Mouse (Mus musculus) forebrain, embryonic 12.5 days (tissue): ENCODE results near the gene Atp2b2. TPM values are rescaled to one million over a fixed set of nuclear protein-coding genes. Genes with fewer than 3 reads are reported as not detected.
A peak's percentile ranks its signal among the peaks of the same experiment; 100 is the strongest.

Experiments
- ATAC-seq: fragments of 200-750 bp; cut with Nextera tagmentation; 2 replicates; pipeline ENCODE4 v1.8.0; 2017; ENCODE audit warnings: moderate TSS enrichment; ENCODE audit not compliant: low FRiP score
- H3K27ac ChIP-seq: fragments of 300-500 bp; sonication (generic); 2 replicates; pipeline ENCODE4 v1.5.1; 2016; ENCODE audit warnings: mild to moderate bottlenecking
- H3K27me3 ChIP-seq: fragments of 300-500 bp; sonication (generic); 2 replicates; pipeline ENCODE4 v1.6.1; 2016; ENCODE audit warnings: mild to moderate bottlenecking
- H3K36me3 ChIP-seq: fragments of 300-500 bp; sonication (generic); replicated peaks from 2 replicates; pipeline ENCODE4 v1.6.1; 2016; ENCODE audit warnings: mild to moderate bottlenecking
- H3K4me1 ChIP-seq: fragments of 300-500 bp; sonication (generic); 2 replicates; pipeline ENCODE4 v1.6.1; 2016
- H3K4me2 ChIP-seq: fragments of 300-500 bp; sonication (generic); 2 replicates; pipeline ENCODE4 v1.6.1; 2016; ENCODE audit warnings: mild to moderate bottlenecking, moderate library complexity
- H3K4me3 ChIP-seq: fragments of 300-500 bp; sonication (generic); replicated peaks from 2 replicates; pipeline ENCODE4 v1.5.1; 2016; ENCODE audit warnings: mild to moderate bottlenecking
- H3K9ac ChIP-seq: fragments of 300-500 bp; sonication (generic); 2 replicates; pipeline ENCODE4 v1.6.1; 2016; ENCODE audit warnings: mild to moderate bottlenecking
- H3K9me3 ChIP-seq: fragments of 300-500 bp; sonication (generic); 2 replicates; pipeline ENCODE4 v1.6.1; 2016
- WGBS: fragments of 180-500 bp; shearing (Covaris S2); methylation state at CpG from one replicate; pipeline ENCODE4 v1.1.7; 2016; 5-methylcytosine and 5-hydroxymethylcytosine counted together
- polyA plus RNA-seq: library from polyadenylated mRNA; unstranded; fragments of >200 nt; fragmentation: Nextera tagmentation; extraction: Ambion mirVana; gene quantifications from 2 replicates; pipeline ENCODE4 v1.2.1, GENCODE M21; 2016

The Atp2b2 gene
- polyA plus RNA-seq, 1 experiment from 2014 or later = 8.0 TPM

DNA sequence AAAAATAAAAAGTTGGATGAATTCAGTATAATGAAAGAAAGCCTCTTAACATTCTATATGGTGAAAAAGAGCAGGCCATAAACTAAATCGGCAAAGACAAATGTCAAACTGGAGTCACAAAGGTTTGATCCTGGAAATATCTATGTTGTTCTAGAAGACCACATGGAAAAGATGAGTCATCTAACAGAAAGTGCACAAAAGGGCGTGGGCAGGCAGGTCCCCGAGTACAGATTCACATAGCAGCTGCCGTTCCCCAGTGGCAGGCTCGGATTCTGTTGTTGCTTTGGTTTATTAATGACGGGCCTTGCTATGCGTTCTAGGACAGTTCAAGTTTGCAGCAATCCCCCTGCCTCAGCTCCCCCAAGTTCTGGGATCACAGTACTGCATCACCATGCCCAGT lies 12.9 kb upstream of the Atp2b2 start:
- ATAC-seq = no peak
- 83% methylated on average over 7 of the region's 7 CpGs for whole genome bisulfite sequencing

DNA sequence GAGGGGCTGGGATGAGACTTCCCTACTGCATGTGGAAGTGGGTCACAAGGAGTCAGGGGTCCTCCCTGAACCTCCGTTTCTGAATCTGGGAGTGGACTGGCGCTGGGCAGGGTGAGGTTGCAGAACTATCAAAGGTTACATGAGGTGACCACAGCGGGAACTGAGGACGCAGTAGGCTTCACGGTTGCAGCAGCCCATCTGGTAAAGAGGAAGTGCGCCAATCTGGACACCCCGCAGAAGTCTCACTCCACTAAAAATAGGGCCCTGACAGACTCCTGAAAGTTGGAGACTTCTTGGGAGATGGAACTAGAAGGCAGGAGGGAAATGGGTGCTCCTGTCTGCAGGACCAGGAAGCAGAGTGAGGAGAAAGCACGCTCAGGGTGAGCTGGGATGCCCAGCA lies 2.5 kb upstream of the Atp2b2 start:
- Histone ChIP-seq H3K27me3 (peaks cover 50% of the 10 kb centered on the region), H3K4me1 (peaks cover 7% of the 10 kb centered on the region), H3K36me3 (no peaks in the 10 kb centered on the region), H3K9me3 (no peaks in the 10 kb centered on the region), H3K9ac (no peak overlapping the region), H3K4me2 (no peak overlapping the region), H3K4me3 (no peak overlapping the region), H3K27ac (no peak overlapping the region)
- no peak for ATAC-seq
- 79% methylated on average over 8 of the region's 8 CpGs for WGBS

More for the DNA sequence above, 12.9 kb upstream of the Atp2b2 start:
- no peak overlapping the region for H3K4me2 ChIP-seq
- no peak overlapping the region for H3K27ac ChIP-seq
- no peak overlapping the region for H3K4me3 ChIP-seq
- no peak overlapping the region for H3K9ac ChIP-seq
- H3K36me3 ChIP-seq = no peaks in the 10 kb centered on the region
- H3K9me3 ChIP-seq = no peaks in the 10 kb centered on the region
- H3K27me3 ChIP-seq = no peaks in the 10 kb centered on the region
- H3K4me1 ChIP-seq = no peaks in the 10 kb centered on the region

DNA sequence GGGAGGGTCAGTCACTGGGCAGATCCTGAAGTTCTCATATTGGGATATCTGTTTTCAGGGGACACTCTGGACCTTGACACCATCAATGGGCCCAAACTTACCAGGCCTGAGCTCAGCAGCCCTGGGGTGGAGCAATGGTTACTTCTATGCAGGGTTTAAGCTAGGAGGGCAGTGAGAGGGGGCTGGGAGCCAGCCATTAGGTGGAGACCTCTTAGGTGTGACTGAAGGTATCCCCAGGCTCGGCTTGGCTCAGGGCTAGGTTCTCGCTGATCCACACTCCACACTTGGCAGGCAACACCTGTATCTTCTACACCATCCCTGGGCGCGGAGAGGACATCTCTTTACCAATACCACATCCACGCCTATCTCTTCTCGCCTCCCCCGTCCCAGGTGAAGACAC lies 423 bp upstream of the Atp2b2 start:
- Histone ChIP-seq H3K4me3 (no peak overlapping the region), H3K4me2 (no peak overlapping the region), H3K9ac (no peak overlapping the region), H3K9me3 (no peaks in the 10 kb centered on the region), H3K27ac (no peak overlapping the region), H3K36me3 (no peaks in the 10 kb centered on the region), H3K4me1 (peaks cover 7% of the 10 kb centered on the region), H3K27me3 (peaks cover 65% of the 10 kb centered on the region)
- no peak for ATAC-seq
- WGBS = 91% methylated on average over 7 of the region's 7 CpGs

DNA sequence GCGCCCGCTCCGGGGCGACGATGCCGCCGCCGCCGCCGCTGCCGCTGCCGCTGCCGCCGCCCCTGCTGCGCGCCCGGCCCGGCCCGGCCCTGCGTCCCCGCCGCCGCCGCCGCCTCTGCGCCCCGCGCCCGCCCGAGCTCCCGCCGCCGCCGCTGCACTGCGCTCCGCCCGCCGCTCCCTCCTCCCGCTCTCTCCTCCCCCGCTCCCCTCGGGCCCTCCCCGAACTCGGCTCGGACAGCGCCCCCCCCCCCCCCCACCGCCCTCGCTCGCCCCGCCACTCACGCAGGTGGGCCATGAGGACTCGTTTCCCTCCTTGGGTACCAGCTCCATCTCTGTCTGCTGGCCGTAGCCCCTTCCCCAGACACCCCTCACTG lies 515 bp downstream of the Atp2b2 start:
- peak overlapping the region; percentile 100 for H3K4me2 ChIP-seq
- peak overlapping the region; percentile 63 for H3K9ac ChIP-seq
- H3K4me3 ChIP-seq = peak overlapping the region; percentile 61
- ATAC-seq = peak; percentile 58; the same call in 1 of the 2 replicates
- H3K27me3 ChIP-seq = peaks cover 65% of the 10 kb centered on the region
- no peak overlapping the region for H3K27ac ChIP-seq
- peaks cover 7% of the 10 kb centered on the region for H3K4me1 ChIP-seq
- H3K36me3 ChIP-seq = no peaks in the 10 kb centered on the region
- no peaks in the 10 kb centered on the region for H3K9me3 ChIP-seq
- 3% methylated on average over 12 of the region's 52 CpGs for WGBS

DNA sequence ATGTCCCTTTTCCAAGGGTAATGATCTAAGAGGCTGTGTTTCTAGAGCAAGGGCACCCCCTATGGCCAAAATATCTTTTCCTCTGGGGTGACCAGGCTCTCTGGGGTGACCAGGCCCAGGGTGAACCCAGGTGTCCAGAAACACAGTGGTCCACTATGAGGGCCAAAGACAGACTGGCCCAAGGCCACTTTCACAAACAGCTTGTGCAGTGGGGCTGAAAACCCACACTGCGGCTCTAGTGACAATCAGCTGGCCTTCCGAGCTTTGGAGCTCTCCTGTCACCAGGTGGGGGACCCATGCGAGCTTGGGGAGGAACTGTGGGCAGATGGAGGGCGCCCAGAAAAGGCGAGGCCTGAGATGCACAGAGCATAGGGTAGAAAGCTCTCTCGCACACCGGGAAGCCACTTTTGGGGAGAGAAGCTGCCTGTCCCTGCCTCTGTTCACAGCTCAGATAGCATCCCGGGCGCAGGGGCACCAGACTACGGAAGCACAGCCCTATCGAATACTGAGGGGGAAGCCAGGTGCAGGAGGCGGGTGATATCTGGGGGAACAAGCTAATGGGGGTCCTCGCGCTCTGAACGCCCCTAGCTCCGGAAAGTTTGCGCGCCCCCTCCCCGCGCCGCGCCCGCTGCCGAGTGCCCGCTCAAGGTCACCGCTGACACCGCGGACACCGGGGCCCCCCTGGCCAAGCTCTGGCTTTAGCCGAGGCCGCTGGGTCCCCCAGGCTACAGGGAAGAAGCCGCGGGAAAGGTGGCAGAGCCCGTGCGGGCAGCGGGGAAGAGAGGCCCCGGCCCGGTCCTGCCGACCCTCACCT lies 1.1 kb downstream of the Atp2b2 start:
- Histone ChIP-seq H3K27ac (no peak overlapping the region), H3K4me2 (peak overlapping the region; percentile 100), H3K9me3 (no peaks in the 10 kb centered on the region), H3K9ac (peak overlapping the region; percentile 63), H3K4me3 (peak overlapping the region; percentile 61), H3K4me1 (peaks cover 7% of the 10 kb centered on the region), H3K36me3 (no peaks in the 10 kb centered on the region), H3K27me3 (peaks cover 65% of the 10 kb centered on the region)
- 1% methylated on average over 32 of the region's 39 CpGs for WGBS
- ATAC-seq = 0 out of 2 replicates have a peak, but pooled peaks have one; percentile 27

DNA sequence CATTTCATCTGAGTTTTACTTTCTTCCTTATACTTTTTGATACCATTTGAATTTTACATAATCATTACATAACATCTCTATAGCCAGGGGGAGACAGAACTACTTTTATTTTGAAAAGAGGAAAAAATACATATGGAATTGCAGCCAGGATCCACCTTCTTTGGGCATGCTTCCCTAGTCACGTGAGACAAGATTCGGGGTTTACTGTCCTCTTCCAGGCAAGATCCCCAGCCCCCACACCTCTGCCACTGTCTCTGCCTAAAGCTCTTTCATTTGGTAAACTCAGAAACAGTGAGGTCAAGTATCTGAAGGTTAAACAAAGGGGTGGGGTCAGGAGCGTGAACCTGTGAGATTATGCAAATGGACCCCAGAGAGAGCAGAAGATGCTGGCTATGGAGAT lies 6.7 kb downstream of the Atp2b2 start:
- Histone ChIP-seq H3K36me3 (no peaks in the 10 kb centered on the region), H3K27ac (no peak overlapping the region), H3K4me3 (no peak overlapping the region), H3K4me1 (no peaks in the 10 kb centered on the region), H3K4me2 (no peak overlapping the region), H3K27me3 (peaks cover 22% of the 10 kb centered on the region), H3K9me3 (no peaks in the 10 kb centered on the region), H3K9ac (no peak overlapping the region)
- ATAC-seq = no peak
- WGBS = 60% methylated on average over 3 of the region's 3 CpGs

DNA sequence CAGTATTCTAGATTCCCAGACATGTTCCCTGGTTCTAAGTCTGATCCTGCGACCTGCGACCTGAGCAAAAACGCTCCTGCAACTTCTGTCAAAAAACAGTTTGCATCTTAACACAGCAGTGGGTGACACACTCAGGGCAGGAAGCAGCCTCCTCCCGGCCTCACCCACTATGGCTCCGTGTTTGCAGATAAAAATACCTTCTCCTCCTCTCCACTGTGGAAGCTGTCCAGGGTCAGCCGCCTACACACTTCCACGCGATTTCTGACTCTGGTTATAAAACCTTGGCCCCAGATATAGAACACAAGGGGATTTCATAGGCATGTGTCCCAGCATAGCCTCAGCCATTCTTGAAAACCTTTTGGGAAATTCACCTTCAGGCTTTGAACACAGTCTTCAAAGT lies 9.6 kb downstream of the Atp2b2 start:
- Histone ChIP-seq H3K36me3 (no peaks in the 10 kb centered on the region), H3K9me3 (no peaks in the 10 kb centered on the region), H3K4me3 (no peak overlapping the region), H3K4me1 (no peaks in the 10 kb centered on the region), H3K27me3 (no peaks in the 10 kb centered on the region), H3K9ac (no peak overlapping the region), H3K27ac (no peak overlapping the region), H3K4me2 (no peak overlapping the region)
- 85% methylated on average over 8 of the region's 8 CpGs for WGBS
- ATAC-seq = no peak

DNA sequence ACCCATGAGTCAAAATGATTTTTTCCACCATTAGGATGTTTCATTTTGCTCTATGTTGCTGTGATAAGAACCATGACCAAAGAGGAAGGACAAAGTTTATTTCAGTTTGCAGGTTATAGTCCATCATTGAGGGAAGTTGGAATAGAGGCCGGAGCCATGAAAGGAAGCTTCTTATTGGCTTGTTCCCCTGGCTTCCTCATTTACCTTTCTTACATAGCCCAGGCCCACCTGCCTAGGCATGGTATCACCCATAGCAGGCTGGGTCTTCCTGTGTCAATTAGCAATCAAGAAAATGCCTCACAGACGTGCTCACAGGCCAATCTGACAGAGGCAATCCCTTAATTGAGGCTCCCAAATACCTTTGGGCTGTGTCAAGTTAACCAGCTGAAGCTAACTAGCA lies 18.6 kb downstream of the Atp2b2 start:
- H3K9ac ChIP-seq = no peak overlapping the region
- WGBS = 72% methylated on average over 2 of the region's 2 CpGs
- H3K4me3 ChIP-seq = no peak overlapping the region
- no peak for ATAC-seq
- H3K4me1 ChIP-seq = no peaks in the 10 kb centered on the region
- no peak overlapping the region for H3K27ac ChIP-seq
- H3K27me3 ChIP-seq = no peaks in the 10 kb centered on the region
- H3K4me2 ChIP-seq = no peak overlapping the region
- H3K36me3 ChIP-seq = no peaks in the 10 kb centered on the region
- no peaks in the 10 kb centered on the region for H3K9me3 ChIP-seq

DNA sequence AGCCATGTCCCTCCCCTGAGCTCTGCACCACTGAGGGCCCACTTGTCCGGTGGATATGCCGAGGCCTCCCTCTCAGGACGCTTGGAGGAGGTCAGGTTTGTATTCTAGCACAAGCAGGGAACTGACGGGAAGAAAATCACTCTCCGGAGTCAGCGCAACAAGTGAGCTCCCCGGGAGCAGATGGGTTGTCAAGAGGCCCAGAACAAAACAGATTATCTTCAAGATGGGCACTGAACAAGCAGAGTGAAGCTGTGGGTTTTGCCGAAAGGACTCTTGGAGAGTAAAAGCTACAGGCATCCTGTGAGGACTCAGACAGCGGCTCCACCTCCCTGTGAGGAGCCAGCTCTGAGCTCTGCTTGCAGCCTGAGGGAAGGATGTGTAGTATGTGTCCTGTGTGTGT lies 20.3 kb downstream of the Atp2b2 start:
- H3K4me3 ChIP-seq = no peak overlapping the region
- H3K9me3 ChIP-seq = no peaks in the 10 kb centered on the region
- no peaks in the 10 kb centered on the region for H3K4me1 ChIP-seq
- no peak for ATAC-seq
- no peak overlapping the region for H3K9ac ChIP-seq
- no peaks in the 10 kb centered on the region for H3K27me3 ChIP-seq
- 83% methylated on average over 9 of the region's 9 CpGs for WGBS
- no peak overlapping the region for H3K27ac ChIP-seq
- no peaks in the 10 kb centered on the region for H3K36me3 ChIP-seq
- no peak overlapping the region for H3K4me2 ChIP-seq

DNA sequence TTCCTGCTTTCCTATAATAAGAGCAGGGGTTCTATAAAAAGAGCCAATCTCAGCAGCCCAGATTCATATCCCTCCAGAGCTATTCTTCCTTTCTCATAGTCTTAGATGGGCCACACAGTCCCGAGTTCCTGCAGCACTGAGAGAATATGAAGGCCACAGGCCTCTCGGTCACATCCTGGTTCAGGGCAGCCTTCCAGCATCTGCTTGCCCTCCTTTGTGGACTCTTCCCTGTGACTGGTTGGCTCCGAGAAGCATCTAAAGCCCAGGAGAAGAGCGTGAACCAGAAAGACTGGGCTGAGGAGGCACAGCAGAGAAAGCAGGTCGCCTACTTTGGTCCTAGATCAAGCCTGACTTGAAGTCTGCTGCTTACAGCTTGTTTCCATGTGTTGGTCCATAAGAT lies 28.6 kb downstream of the Atp2b2 start:
- ATAC-seq = no peak
- WGBS = 77% methylated on average over 5 of the region's 5 CpGs

DNA sequence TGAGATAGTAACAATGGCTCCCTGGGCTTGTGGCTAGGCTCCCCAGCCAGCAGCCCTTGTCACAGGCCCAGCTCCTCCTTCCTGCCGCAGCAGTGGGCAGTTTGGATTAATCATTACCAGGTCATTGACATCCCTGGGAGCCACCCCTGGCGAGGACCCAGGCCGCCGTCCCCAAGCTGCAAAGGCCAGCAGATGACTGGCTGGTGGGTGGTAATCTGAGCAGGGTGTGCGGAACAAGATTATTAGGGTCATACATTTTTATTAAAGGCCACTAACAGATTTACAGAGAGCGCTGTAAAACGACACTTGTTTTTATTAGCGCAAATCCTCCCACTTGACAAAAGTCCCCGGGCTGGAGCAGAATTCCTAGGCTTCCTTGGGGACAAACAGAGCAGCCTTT lies 29.6 kb downstream of the Atp2b2 start:
- Histone ChIP-seq H3K4me2 (no peak overlapping the region), H3K27ac (no peak overlapping the region), H3K36me3 (no peaks in the 10 kb centered on the region), H3K4me1 (no peaks in the 10 kb centered on the region), H3K9ac (no peak overlapping the region), H3K27me3 (no peaks in the 10 kb centered on the region), H3K9me3 (no peaks in the 10 kb centered on the region), H3K4me3 (no peak overlapping the region)
- no peak for ATAC-seq
- WGBS = 35% methylated on average over 9 of the region's 9 CpGs

More for the DNA sequence above, 28.6 kb downstream of the Atp2b2 start:
- Histone ChIP-seq H3K4me3 (no peak overlapping the region), H3K9me3 (no peaks in the 10 kb centered on the region), H3K4me2 (no peak overlapping the region), H3K27ac (no peak overlapping the region), H3K27me3 (no peaks in the 10 kb centered on the region), H3K9ac (no peak overlapping the region), H3K4me1 (no peaks in the 10 kb centered on the region), H3K36me3 (no peaks in the 10 kb centered on the region)

DNA sequence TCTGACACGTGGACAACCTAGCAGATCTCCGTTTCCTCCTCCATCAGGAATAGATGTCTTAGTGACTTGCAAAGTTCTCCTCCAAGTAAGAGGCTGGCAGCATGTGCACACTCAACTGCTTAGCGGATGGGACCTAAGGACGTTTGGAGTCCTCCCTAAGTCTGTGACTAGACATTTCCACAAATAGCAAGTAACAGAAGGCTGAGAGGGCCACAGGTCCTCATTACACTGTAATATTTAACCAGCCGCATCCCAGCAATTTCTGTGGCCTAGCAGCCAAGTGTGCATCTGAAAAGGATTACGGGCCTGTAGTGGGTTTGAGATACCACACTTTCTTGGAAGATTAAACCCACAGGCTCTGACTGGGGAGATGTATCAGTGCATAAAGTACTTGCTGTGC lies 30.4 kb downstream of the Atp2b2 start:
- H3K4me1 ChIP-seq = no peaks in the 10 kb centered on the region
- WGBS = 91% methylated on average over 6 of the region's 6 CpGs

DNA sequence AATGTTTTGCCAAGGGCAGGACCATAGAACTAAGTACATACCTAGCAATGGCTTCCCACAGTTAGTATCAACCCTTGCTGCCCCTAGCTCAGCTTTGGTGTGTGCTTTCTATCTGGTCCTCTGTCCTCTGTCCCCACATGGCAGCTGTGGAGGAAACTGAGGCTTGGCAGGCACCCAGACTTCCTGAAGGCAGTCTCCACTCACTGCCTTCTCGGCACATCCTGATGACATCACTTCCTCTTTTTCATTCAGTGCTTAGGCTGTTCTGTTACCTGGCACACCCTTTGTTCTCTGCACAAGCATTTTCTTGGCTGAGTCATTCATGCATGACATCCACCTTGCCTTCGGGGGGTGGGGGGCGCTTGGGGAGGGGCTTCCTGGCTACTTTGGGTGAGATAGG lies 38.6 kb downstream of the Atp2b2 start:
- Histone ChIP-seq H3K36me3 (no peaks in the 10 kb centered on the region), H3K4me1 (no peaks in the 10 kb centered on the region), H3K4me3 (no peak overlapping the region), H3K4me2 (no peak overlapping the region), H3K9me3 (no peaks in the 10 kb centered on the region), H3K27me3 (0 out of 2 replicates have a peak, but pooled peaks cover 6% of the 10 kb centered on the region), H3K27ac (no peak overlapping the region), H3K9ac (no peak overlapping the region)
- 82% methylated on average over 3 of the region's 3 CpGs for WGBS
- no peak for ATAC-seq

More for the DNA sequence above, 30.4 kb downstream of the Atp2b2 start:
- Histone ChIP-seq H3K9me3 (no peaks in the 10 kb centered on the region), H3K27me3 (no peaks in the 10 kb centered on the region), H3K9ac (no peak overlapping the region), H3K27ac (no peak overlapping the region), H3K4me2 (no peak overlapping the region), H3K36me3 (no peaks in the 10 kb centered on the region), H3K4me3 (no peak overlapping the region)
- no peak for ATAC-seq
